Mouse (Mus musculus) cerebellum, adult 18-20 months (tissue): ENCODE measurements around the gene Unc13c.

Experiments used
- DNase-seq, 2 experiments: peaks; one replicate each; pipeline ENCODE4 v3.0.0; 2021

Gene Unc13c

DNA sequence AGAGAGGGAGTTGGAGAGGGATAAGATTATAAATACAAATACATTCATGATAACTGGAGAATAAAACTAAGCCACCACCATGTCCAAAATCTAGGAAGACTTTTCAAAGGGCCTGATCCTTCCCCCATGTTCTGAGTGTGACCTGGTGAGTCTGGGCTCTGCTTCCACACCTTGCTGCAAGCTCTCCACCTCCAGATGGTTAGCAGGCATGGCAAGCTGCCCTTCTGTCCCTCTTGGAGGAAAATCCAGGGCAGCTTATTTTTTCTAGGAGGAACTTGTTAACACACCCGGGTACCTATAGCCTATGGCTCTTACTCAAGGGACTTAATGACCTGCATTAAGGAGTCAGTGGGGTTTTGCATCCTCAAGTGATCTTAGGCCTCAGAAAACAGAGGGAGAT, 364.8 kb downstream of the Unc13c start:
- peak; percentile 65 to 78 for DNase-seq

GRCm38 (mm10) chr9:73565558-73565957, 403.2 kb downstream of the Unc13c start:
- no peak for DNase-seq

- DNase-seq: peak; percentile 44 to 57
These were observed 408.7 kb downstream of the Unc13c start for GRCm38 (mm10) chr9:73560037-73560436.

GRCm38 (mm10) chr9:73557805-73558204, 411.0 kb downstream of the Unc13c start:
- DNase-seq: peak; percentile 67 to 75

DNA sequence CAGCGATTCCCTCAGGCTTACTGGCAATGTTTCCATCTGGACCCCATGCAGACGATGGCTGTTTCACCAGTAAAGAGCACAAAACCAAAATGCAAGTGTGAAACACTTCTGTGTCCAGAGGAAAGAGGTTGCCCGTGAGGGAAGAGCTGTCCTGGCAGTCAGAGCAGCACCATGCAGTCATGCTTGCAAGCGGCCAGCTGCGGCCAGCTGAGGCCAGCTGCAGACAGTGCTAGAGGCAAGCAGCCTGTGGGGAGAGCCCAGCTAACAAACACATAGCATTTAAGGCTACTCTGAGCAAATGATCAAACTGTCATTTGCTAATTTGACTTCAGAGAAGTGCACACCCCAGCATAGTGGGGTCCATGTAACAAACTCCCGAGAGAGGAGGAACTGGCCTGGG, 413.4 kb downstream of the Unc13c start:
- no peak for DNase-seq

- no peak for DNase-seq
These were observed 496.2 kb downstream of the Unc13c start for GRCm38 (mm10) chr9:73472568-73472967.

DNA sequence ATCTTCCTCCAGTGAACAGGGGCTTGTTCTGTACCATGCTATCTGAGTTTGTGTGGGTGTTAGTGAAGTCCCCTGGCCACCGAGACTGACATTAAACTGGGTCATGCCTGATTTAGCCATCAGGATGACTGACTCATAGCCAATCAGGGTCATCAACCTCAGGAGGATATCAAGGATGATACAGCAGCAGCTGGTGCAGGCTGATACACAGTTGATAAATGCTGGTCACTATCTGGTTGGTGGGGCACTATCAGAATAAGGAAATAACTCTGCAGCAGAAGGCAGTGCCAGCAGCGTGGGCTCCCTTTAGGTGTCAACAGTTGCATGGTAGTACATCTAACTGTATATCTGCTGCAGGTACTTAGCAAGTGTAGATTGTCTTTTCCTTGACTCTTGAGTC, 506.7 kb downstream of the Unc13c start:
- DNase-seq: no peak

DNA sequence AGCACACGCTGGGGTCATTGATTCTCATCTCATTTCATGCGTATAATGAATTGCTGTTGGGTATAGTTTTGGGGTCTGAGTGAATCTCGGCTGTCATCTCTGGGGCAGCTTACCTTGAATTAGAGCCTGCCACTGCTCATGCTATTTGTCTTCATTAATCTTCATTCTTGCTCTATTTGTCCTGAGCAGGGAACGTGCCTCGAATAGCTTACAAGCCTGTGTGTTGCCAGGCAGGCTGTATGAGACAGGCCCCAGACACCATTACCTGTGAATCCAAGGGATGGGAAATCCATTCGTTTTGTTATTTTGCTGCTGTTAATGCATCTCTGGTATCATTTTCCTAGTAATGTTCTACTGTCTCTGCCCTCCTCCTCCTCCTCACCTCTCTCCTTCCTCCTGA, 518.8 kb downstream of the Unc13c start:
- no peak for DNase-seq

DNA sequence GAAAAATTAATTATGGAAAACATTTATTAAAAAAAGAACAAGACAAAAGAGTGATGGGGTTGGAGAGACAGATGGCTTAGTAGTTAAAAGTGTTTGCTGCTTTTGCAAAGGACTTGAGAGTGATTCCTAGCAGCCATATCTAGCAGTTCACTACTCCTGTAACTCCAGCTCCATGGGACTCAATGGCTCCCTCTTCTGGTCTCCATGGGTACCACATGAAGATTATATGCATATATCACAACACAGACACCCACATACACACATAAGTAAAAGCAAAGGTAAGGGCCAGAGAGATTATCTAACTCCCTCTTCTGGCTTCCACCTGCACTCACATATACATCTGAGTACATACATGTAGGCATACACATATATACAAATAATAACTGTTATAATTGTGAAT, 519.5 kb downstream of the Unc13c start:
- no peak for DNase-seq

GRCm38 (mm10) chr9:73431925-73432324, 536.8 kb downstream of the Unc13c start:
- no peak for DNase-seq
